Mouse (Mus musculus): ENCODE measurements around the gene Lipa. TPM values are rescaled to one million over a fixed set of nuclear protein-coding genes. Genes with fewer than 3 reads are reported as not detected.
A peak's percentile ranks its signal among the peaks of the same experiment; 100 is the strongest.

Gene Lipa
- 31.2 and 32.4 TPM in 2 replicates for polyA plus RNA-seq (2015; fragmentation: Nextera tagmentation; extraction: Ambion mirVana)

GRCm38 (mm10) chr19:34526941-34527682, at the start of gene Lipa:
Gene Lipa, minus strand, starts transcription at chr19:34527474.
- H3K27ac ChIP-seq (ENCODE audit: low read length), result peak within 1 kb of the TSS; percentile 64
- H3K36me3 ChIP-seq (ENCODE audit: control insufficient read depth, insufficient read depth, low read length), result no peaks in the 10 kb centered on the region
- no peaks in the 10 kb centered on the region for H3K27me3 ChIP-seq (ENCODE audit: control insufficient read depth, insufficient read depth, low read length)
- H3K9ac ChIP-seq (ENCODE audit: low read length), result peak within 1 kb of the TSS; percentile 83
- peak within 1 kb of the TSS; percentile 91 for H3K4me2 ChIP-seq (ENCODE audit: low read depth, low read length)
- H3K9me3 ChIP-seq (replicated peaks; ENCODE audit: control insufficient read depth, low read length), result no peaks in the 10 kb centered on the region
- H3K4me1 ChIP-seq (ENCODE audit: control insufficient read depth, insufficient read depth, low read length), result peaks cover 10% of the 10 kb centered on the region
- under 1% methylated on average over 29 of the region's 29 CpGs for WGBS
- ATAC-seq (ENCODE audit: insufficient read depth, low FRiP score), result peak; percentile 100
- H3K4me3 ChIP-seq (replicated peaks; ENCODE audit: low read length), result peak within 1 kb of the TSS; percentile 86

GRCm38 (mm10) chr19:34573650-34574049, 46.4 kb upstream of the Lipa start:
- 93% methylated on average over 5 of the region's 5 CpGs for WGBS
- Histone ChIP-seq H3K9me3 (replicated peaks; ENCODE audit: control insufficient read depth, low read length) (no peaks in the 10 kb centered on the region), H3K4me1 (ENCODE audit: control insufficient read depth, insufficient read depth, low read length) (no peaks in the 10 kb centered on the region), H3K4me2 (ENCODE audit: low read depth, low read length) (no peak overlapping the region), H3K36me3 (ENCODE audit: control insufficient read depth, insufficient read depth, low read length) (no peaks in the 10 kb centered on the region), H3K27me3 (ENCODE audit: control insufficient read depth, insufficient read depth, low read length) (no peaks in the 10 kb centered on the region), H3K27ac (ENCODE audit: low read length) (no peak overlapping the region), H3K4me3 (replicated peaks; ENCODE audit: low read length) (no peak overlapping the region), H3K9ac (ENCODE audit: low read length) (no peak overlapping the region)
- no peak for ATAC-seq (ENCODE audit: insufficient read depth, low FRiP score)

GRCm38 (mm10) chr19:34571080-34571479, 43.8 kb upstream of the Lipa start:
- ATAC-seq (ENCODE audit: insufficient read depth, low FRiP score), result no peak
- Histone ChIP-seq H3K9ac (ENCODE audit: low read length) (no peak overlapping the region), H3K36me3 (ENCODE audit: control insufficient read depth, insufficient read depth, low read length) (no peaks in the 10 kb centered on the region), H3K4me3 (replicated peaks; ENCODE audit: low read length) (no peak overlapping the region), H3K27me3 (ENCODE audit: control insufficient read depth, insufficient read depth, low read length) (no peaks in the 10 kb centered on the region), H3K4me2 (ENCODE audit: low read depth, low read length) (no peak overlapping the region), H3K9me3 (replicated peaks; ENCODE audit: control insufficient read depth, low read length) (no peaks in the 10 kb centered on the region), H3K4me1 (ENCODE audit: control insufficient read depth, insufficient read depth, low read length) (no peaks in the 10 kb centered on the region), H3K27ac (ENCODE audit: low read length) (no peak overlapping the region)
- 84% methylated on average over 1 of the region's 1 CpGs for WGBS

GRCm38 (mm10) chr19:34569896-34570476, 42.7 kb upstream of the Lipa start:
- 61% methylated on average over 4 of the region's 4 CpGs for WGBS
- Histone ChIP-seq H3K4me2 (ENCODE audit: low read depth, low read length) (no peak overlapping the region), H3K27me3 (ENCODE audit: control insufficient read depth, insufficient read depth, low read length) (no peaks in the 10 kb centered on the region), H3K4me3 (replicated peaks; ENCODE audit: low read length) (no peak overlapping the region), H3K9ac (ENCODE audit: low read length) (no peak overlapping the region), H3K9me3 (replicated peaks; ENCODE audit: control insufficient read depth, low read length) (no peaks in the 10 kb centered on the region), H3K36me3 (ENCODE audit: control insufficient read depth, insufficient read depth, low read length) (no peaks in the 10 kb centered on the region), H3K27ac (ENCODE audit: low read length) (no peak overlapping the region), H3K4me1 (ENCODE audit: control insufficient read depth, insufficient read depth, low read length) (no peaks in the 10 kb centered on the region)
- no peak for ATAC-seq (ENCODE audit: insufficient read depth, low FRiP score)

- Histone ChIP-seq H3K4me2 (ENCODE audit: low read depth, low read length) (no peak overlapping the region), H3K4me1 (ENCODE audit: control insufficient read depth, insufficient read depth, low read length) (no peaks in the 10 kb centered on the region), H3K27ac (ENCODE audit: low read length) (no peak overlapping the region), H3K27me3 (ENCODE audit: control insufficient read depth, insufficient read depth, low read length) (no peaks in the 10 kb centered on the region), H3K9me3 (replicated peaks; ENCODE audit: control insufficient read depth, low read length) (no peaks in the 10 kb centered on the region), H3K4me3 (replicated peaks; ENCODE audit: low read length) (no peak overlapping the region), H3K36me3 (ENCODE audit: control insufficient read depth, insufficient read depth, low read length) (no peaks in the 10 kb centered on the region), H3K9ac (ENCODE audit: low read length) (no peak overlapping the region)
- no peak for ATAC-seq (ENCODE audit: insufficient read depth, low FRiP score)
- 54% methylated on average over 7 of the region's 7 CpGs for WGBS
Observed at GRCm38 (mm10) chr19:34568988-34569895, 42.0 kb upstream of the Lipa start.

- Histone ChIP-seq H3K27ac (ENCODE audit: low read length) (no peak overlapping the region), H3K4me2 (ENCODE audit: low read depth, low read length) (no peak overlapping the region), H3K4me1 (ENCODE audit: control insufficient read depth, insufficient read depth, low read length) (no peaks in the 10 kb centered on the region), H3K9me3 (replicated peaks; ENCODE audit: control insufficient read depth, low read length) (no peaks in the 10 kb centered on the region), H3K4me3 (replicated peaks; ENCODE audit: low read length) (no peak overlapping the region), H3K27me3 (ENCODE audit: control insufficient read depth, insufficient read depth, low read length) (no peaks in the 10 kb centered on the region), H3K36me3 (ENCODE audit: control insufficient read depth, insufficient read depth, low read length) (no peaks in the 10 kb centered on the region), H3K9ac (ENCODE audit: low read length) (no peak overlapping the region)
- 84% methylated on average over 1 of the region's 1 CpGs for WGBS
- no peak for ATAC-seq (ENCODE audit: insufficient read depth, low FRiP score)
Observed at GRCm38 (mm10) chr19:34566178-34566784, 39.0 kb upstream of the Lipa start.

- Histone ChIP-seq H3K36me3 (ENCODE audit: control insufficient read depth, insufficient read depth, low read length) (no peaks in the 10 kb centered on the region), H3K9ac (ENCODE audit: low read length) (no peak overlapping the region), H3K27ac (ENCODE audit: low read length) (no peak overlapping the region), H3K4me3 (replicated peaks; ENCODE audit: low read length) (no peak overlapping the region), H3K4me2 (ENCODE audit: low read depth, low read length) (no peak overlapping the region), H3K9me3 (replicated peaks; ENCODE audit: control insufficient read depth, low read length) (no peaks in the 10 kb centered on the region), H3K4me1 (ENCODE audit: control insufficient read depth, insufficient read depth, low read length) (no peaks in the 10 kb centered on the region), H3K27me3 (ENCODE audit: control insufficient read depth, insufficient read depth, low read length) (no peaks in the 10 kb centered on the region)
- no peak for ATAC-seq (ENCODE audit: insufficient read depth, low FRiP score)
Observed at GRCm38 (mm10) chr19:34562556-34562955, 35.3 kb upstream of the Lipa start.

- Histone ChIP-seq H3K36me3 (ENCODE audit: control insufficient read depth, insufficient read depth, low read length) (no peaks in the 10 kb centered on the region), H3K4me2 (ENCODE audit: low read depth, low read length) (no peak overlapping the region), H3K4me3 (replicated peaks; ENCODE audit: low read length) (no peak overlapping the region), H3K4me1 (ENCODE audit: control insufficient read depth, insufficient read depth, low read length) (peaks cover 7% of the 10 kb centered on the region), H3K27ac (ENCODE audit: low read length) (no peak overlapping the region), H3K9ac (ENCODE audit: low read length) (no peak overlapping the region), H3K9me3 (replicated peaks; ENCODE audit: control insufficient read depth, low read length) (0 out of 2 replicates have a peak, but pooled peaks cover 6% of the 10 kb centered on the region), H3K27me3 (ENCODE audit: control insufficient read depth, insufficient read depth, low read length) (no peaks in the 10 kb centered on the region)
- ATAC-seq (ENCODE audit: insufficient read depth, low FRiP score), result no peak
- 66% methylated on average over 3 of the region's 3 CpGs for WGBS
Observed at GRCm38 (mm10) chr19:34556621-34557020, 29.3 kb upstream of the Lipa start.
